Mouse (Mus musculus) macrophage (primary cell): ENCODE measurements at regions not wholly inside any gene's neighbourhood (a gene's known extent, or its start where the extent isn't known, plus 50 kb on each side); places are given as distances from the start of the nearest gene placed in this dataset.

Source experiments
- H3K27ac ChIP-seq: fragments of 350-480 bp; formaldehyde crosslinking; 2 replicates; pipeline ENCODE4 v1.9.0; 2021
- H3K36me3 ChIP-seq: fragments of 350-480 bp; formaldehyde crosslinking; 2 replicates; pipeline ENCODE4 v1.9.0; 2021; ENCODE audit errors: inconsistent target
- H3K4me3 ChIP-seq: fragments of 350-480 bp; formaldehyde crosslinking; 2 replicates; pipeline ENCODE4 v1.9.0; 2021; ENCODE audit errors: inconsistent target
- H3K79me2 ChIP-seq: fragments of 350-480 bp; formaldehyde crosslinking; 2 replicates; pipeline ENCODE4 v1.9.0; 2021; ENCODE audit errors: inconsistent target
- WGBS: methylation state at CpG from one replicate; pipeline ENCODE4 v1.1.7; 2026; ENCODE audit warnings: inconsistent platforms; ENCODE audit not compliant: missing documents; 5-methylcytosine and 5-hydroxymethylcytosine counted together

DNA sequence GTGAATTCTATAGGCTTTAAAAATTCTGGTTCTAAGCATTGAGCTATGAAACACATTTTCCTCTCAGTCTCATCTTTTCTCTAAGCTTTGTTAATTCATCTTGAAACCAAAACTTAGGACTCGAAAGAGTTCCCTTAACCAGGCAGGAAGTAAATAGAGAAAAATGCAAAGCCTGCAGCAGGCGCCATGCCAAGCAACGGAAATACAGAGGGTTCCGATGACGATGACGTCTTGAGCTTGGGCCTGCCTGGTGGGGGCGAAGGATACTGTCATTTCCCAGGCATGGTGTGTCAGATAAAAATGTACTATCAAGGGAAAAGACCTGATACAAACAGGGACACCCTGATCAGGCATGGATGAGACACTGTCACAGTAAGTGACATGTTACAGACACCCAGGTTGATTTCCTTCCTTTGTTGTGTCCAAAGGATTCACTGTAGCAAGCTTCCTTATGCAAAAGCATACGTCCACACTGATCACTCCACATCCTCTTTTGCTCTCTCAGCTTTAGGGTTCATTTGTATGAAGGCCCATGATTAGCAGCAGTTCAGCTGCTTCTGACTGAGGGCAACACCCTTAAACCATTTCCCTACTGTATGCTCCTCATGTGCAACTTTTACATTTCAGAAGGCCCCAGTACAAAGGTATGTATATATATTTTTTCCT lies 135.0 kb downstream of the Cemip2 start:
- Histone ChIP-seq H3K4me3 (no peak overlapping the region), H3K36me3 (no peaks in the 10 kb centered on the region), H3K79me2 (no peaks in the 10 kb centered on the region), H3K27ac (peak overlapping the region; percentile 94)
- 5% methylated on average over 8 of the region's 8 CpGs for WGBS

DNA sequence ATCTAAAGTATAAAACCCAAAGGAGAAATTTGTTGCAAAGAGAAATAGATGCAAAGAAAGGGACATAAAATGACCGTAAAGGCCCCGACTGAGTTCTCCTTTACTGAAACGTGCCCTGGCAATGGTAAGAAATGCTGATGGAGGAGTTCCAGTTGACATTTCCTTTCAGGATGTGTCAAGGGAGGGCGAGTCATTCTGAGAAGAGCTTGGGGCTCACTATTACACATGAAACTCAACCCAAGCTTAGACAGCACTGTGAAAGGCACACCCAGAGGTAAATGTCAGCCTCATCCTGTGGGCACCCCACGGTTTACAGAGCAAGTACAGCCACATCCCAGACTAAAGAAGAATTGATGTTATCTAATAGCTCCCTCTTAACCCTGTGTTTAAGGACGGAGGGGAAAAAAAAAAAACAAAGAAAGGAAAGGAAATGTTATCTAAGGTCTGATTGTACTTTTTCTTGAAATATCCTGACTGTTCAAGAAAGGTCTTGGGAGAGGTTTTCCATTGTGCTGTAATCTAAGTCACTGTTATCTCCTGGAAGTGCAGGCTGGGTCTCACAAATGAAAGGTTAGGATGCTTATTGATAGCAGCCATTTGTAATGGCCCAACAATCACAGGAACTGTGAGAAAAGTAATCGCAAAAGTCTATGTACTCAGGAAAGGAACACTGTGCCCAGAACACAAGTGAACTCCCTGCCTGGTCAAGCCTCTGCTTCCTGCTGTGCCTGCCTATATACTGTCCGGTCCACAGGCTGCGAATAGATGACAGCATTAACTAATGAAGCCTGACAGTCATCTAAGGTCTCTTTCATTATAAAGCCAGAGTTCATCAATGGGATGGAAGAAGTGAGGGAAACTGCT lies 135.8 kb downstream of the Cemip2 start:
- WGBS: 38% methylated on average over 8 of the region's 9 CpGs
- Histone ChIP-seq H3K79me2 (no peaks in the 10 kb centered on the region), H3K27ac (peak overlapping the region; percentile 94), H3K4me3 (no peak overlapping the region), H3K36me3 (no peaks in the 10 kb centered on the region)

- Histone ChIP-seq H3K36me3 (no peaks in the 10 kb centered on the region), H3K4me3 (no peak overlapping the region), H3K79me2 (no peaks in the 10 kb centered on the region), H3K27ac (peak overlapping the region; percentile 94)
- 95% methylated on average over 3 of the region's 3 CpGs for WGBS
Observed at GRCm38 (mm10) chr19:21914658-21915057, 136.5 kb downstream of the Cemip2 start.

- 59% methylated on average over 4 of the region's 4 CpGs for WGBS
- no peaks in the 10 kb centered on the region for H3K79me2 ChIP-seq
- no peak overlapping the region for H3K27ac ChIP-seq
- no peaks in the 10 kb centered on the region for H3K36me3 ChIP-seq
- no peak overlapping the region for H3K4me3 ChIP-seq
Observed at GRCm38 (mm10) chr19:21918113-21918512, 140.0 kb downstream of the Cemip2 start.

DNA sequence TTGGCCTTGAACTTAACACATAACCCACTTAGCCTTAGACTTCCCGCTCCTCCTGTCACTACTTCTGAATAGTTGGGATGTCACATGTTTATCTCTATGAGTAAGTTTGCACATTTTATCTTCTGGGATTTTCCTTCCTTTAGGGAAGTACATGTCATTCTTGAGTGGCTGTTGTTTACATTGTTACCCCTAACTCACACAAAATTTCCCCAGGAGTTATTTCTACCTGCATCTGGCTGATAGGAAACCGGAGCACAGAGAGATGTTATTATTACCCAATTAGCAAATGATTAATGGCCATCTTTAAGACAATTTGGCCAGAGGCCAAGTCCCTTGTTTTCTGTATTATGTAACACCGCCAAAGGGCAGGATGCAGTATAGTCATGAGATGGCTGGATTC lies 140.9 kb downstream of the Cemip2 start:
- no peaks in the 10 kb centered on the region for H3K36me3 ChIP-seq
- WGBS: 79% methylated on average over 3 of the region's 3 CpGs
- no peak overlapping the region for H3K27ac ChIP-seq
- H3K4me3 ChIP-seq: no peak overlapping the region
- no peaks in the 10 kb centered on the region for H3K79me2 ChIP-seq

DNA sequence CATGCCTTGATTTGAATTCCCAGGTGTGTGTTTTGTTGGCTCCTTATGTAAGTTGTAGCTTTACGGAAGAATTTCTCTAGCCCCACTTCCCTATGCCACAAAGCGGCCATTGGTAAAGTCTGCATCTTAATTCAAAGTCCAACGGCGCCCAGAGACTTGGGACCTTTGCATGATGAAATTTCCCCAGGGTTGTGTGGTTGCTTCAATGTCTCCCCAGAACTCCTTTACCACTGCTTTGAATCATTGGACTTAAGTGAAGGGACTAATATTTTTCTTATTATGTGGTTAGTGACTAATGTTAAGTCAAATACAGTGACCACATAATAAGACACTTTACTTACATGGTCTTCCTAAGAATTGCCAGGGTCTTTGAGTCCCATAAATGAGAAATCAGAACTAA lies 162.0 kb downstream of the Cemip2 start:
- Histone ChIP-seq H3K27ac (no peak overlapping the region), H3K36me3 (no peaks in the 10 kb centered on the region), H3K79me2 (no peaks in the 10 kb centered on the region), H3K4me3 (no peak overlapping the region)
- 74% methylated on average over 4 of the region's 4 CpGs for WGBS

- no peaks in the 10 kb centered on the region for H3K36me3 ChIP-seq
- no peaks in the 10 kb centered on the region for H3K79me2 ChIP-seq
- 8% methylated on average over 2 of the region's 2 CpGs for WGBS
- H3K4me3 ChIP-seq: no peak overlapping the region
- peak overlapping the region; percentile 71; the same call in 1 of the 2 replicates for H3K27ac ChIP-seq
Observed at GRCm38 (mm10) chr19:21941720-21942119, 163.6 kb downstream of the Cemip2 start.

GRCm38 (mm10) chr19:21942286-21942685 lies 164.1 kb downstream of the Cemip2 start:
- peak overlapping the region; percentile 7; the same call in 1 of the 2 replicates for H3K4me3 ChIP-seq
- H3K79me2 ChIP-seq: no peaks in the 10 kb centered on the region
- 12% methylated on average over 11 of the region's 11 CpGs for WGBS
- H3K27ac ChIP-seq: peak overlapping the region; percentile 71
- no peaks in the 10 kb centered on the region for H3K36me3 ChIP-seq

- no peaks in the 10 kb centered on the region for H3K36me3 ChIP-seq
- H3K27ac ChIP-seq: peak overlapping the region; percentile 71; the same call in 1 of the 2 replicates
- WGBS: 41% methylated on average over 4 of the region's 4 CpGs
- no peaks in the 10 kb centered on the region for H3K79me2 ChIP-seq
- H3K4me3 ChIP-seq: no peak overlapping the region
Observed at GRCm38 (mm10) chr19:21943407-21943806, 165.3 kb downstream of the Cemip2 start.

DNA sequence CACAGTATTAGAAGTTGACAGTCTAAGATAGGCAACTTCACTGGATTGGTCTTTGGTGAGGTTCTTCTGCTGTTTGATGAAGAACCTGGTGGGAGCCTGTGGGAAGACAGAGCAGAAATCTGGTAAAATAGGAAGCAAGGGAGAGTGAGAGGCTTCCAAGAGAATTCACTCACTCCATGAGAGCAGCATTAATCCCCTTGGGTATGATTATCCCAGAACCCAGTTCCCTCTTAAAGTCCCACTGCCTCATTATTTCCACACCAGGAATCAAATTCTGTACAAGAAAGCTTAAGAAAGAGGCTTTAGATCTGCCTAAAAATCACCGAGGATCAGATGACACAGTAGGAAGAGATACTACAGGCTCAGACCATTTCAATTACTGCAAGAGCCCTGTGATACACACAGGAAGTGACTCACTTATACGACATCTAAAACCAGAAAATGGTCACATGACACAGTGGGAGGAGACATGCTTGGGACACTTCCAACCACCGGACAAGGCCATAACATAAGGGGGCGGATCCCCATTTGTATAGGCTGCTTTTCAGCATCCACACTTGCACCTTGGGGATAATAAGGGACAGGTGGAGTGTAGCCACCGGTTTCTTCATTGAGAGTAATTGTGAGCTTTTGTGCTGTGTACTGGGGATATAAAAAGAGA lies 168.2 kb downstream of the Cemip2 start:
- no peaks in the 10 kb centered on the region for H3K36me3 ChIP-seq
- 35% methylated on average over 5 of the region's 5 CpGs for WGBS
- peak overlapping the region; percentile 86 for H3K27ac ChIP-seq
- H3K4me3 ChIP-seq: no peak overlapping the region
- no peaks in the 10 kb centered on the region for H3K79me2 ChIP-seq

DNA sequence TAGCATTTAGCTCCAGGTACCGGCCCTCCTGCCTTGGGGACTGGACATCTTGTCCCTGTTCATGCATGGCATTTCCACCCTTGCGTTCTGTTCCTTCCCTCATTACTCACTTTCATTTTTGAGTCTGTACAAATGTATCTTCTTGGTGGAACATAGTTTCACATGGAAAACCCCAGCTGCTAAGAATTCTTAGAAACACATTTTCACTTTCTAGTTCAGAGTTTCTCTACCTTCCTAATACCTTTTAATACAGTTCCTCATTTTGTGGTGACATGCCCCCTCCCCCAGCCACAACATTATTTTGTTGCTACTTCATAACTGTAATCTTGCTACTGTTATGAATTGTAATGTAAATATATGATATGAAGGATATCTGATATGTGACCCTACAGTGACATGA lies 169.9 kb downstream of the Cemip2 start:
- Histone ChIP-seq H3K27ac (no peak overlapping the region), H3K79me2 (no peaks in the 10 kb centered on the region), H3K36me3 (no peaks in the 10 kb centered on the region), H3K4me3 (no peak overlapping the region)
- WGBS: 17% methylated on average over 2 of the region's 2 CpGs

GRCm38 (mm10) chr19:21962635-21963034 lies 176.2 kb upstream of the Trpm3 start:
- H3K36me3 ChIP-seq: no peaks in the 10 kb centered on the region
- H3K27ac ChIP-seq: no peak overlapping the region
- no peak overlapping the region for H3K4me3 ChIP-seq
- no peaks in the 10 kb centered on the region for H3K79me2 ChIP-seq
- 95% methylated on average over 2 of the region's 2 CpGs for WGBS

- Histone ChIP-seq H3K79me2 (no peaks in the 10 kb centered on the region), H3K27ac (no peak overlapping the region), H3K4me3 (no peak overlapping the region), H3K36me3 (no peaks in the 10 kb centered on the region)
- WGBS: 96% methylated on average over 4 of the region's 4 CpGs
Observed at GRCm38 (mm10) chr19:21989857-21990256, 149.0 kb upstream of the Trpm3 start.

- no peaks in the 10 kb centered on the region for H3K79me2 ChIP-seq
- WGBS: 100% methylated on average over 4 of the region's 4 CpGs
- no peaks in the 10 kb centered on the region for H3K36me3 ChIP-seq
- no peak overlapping the region for H3K4me3 ChIP-seq
- H3K27ac ChIP-seq: no peak overlapping the region
Observed at GRCm38 (mm10) chr19:21990970-21991369, 147.9 kb upstream of the Trpm3 start.

DNA sequence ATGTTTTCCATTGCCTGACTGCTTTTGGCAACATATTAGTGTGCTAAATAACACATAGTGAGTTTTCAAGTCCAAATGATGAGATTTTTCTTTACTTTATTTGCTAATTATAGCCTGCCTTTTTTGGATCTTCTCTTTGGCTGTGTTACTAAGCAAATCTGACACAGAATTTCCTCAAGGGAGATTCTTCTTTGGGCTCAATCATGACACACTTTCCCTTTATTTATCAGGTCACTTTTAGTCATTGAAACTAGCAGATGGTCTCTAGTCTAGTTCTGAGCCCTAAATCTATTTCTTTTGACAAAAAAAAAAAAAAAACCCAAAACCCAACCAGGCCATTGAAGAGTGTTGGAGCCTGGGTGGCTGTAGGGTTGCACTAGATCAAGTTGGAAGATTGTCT lies 147.4 kb upstream of the Trpm3 start:
- no peaks in the 10 kb centered on the region for H3K36me3 ChIP-seq
- H3K79me2 ChIP-seq: no peaks in the 10 kb centered on the region
- H3K4me3 ChIP-seq: no peak overlapping the region
- H3K27ac ChIP-seq: no peak overlapping the region
